8 mouse cellular contexts compared by ENCODE assay signal in the genomic region with DNA sequence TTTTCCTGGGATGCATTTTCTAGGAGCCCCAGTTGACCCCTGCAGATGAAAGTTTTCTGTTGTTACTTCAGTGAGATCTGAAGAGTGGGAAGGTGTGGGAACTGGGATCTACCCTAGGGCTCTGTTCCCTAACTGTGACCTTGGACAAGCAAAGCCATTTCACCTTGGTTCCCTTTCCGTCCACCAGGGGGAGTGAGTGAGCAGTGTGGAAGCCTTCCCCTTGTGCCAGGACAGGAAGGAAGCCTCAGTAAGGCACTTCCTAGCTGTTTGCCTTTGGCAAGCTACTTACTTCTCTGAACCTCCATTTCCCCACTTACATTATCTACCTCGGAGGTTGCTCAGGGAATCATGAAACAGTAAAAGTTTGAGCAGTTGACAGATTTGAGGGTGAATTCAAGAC. TPM values are rescaled to one million over a fixed set of nuclear protein-coding genes. Genes with fewer than 3 reads are reported as not detected.
A peak's percentile ranks its signal among the peaks of the same experiment; 100 is the strongest.
DNase-seq lines count a peak whose midpoint lies in the region; ATAC-seq and TF ChIP-seq lines count a peak whose summit lies in the region.
"Had no signal": no experiment of that assay in that cellular context is flagged by ENCODE, and none has a peak within 500 bp of the region (broad histone marks: within the 10 kb centered on the region; RNA-seq: fewer than 3 reads in every experiment).

No protein-coding gene starts in this region.

- no peaks in the 10 kb centered on the region for H3K36me3 ChIP-seq in MEL (ENCODE audit: control insufficient read depth in 1 of 2, insufficient read depth in 2 of 2, low read length in 2 of 2)
- H3K36me3 ChIP-seq: stomach, embryonic 15.5 days had no signal

- TF ChIP-seq RAD21 in MEL (IDR thresholded peaks at IDR 0.05; ENCODE audit: low read depth, low read length), result peak; percentile 75

- peak; percentile 74 for ATAC-seq in CD4-positive, CD25-positive, alpha-beta regulatory T cell, adult 4 months
- peak; percentile 97 for ATAC-seq in megakaryocyte progenitor cell, adult 5-6 weeks (replicated peaks; ENCODE audit: poor library complexity)

- no peak overlapping the region for H3K9ac ChIP-seq in MEL (ENCODE audit: control insufficient read depth, low read depth, low read length, poor library complexity, severe bottlenecking)
- H3K9ac ChIP-seq: stomach, embryonic 15.5 days had no signal

- peak; percentile 96 to 100 (median 98) for TF ChIP-seq CTCF in MEL (IDR thresholded peaks at IDR 0.05 in 2 of 3, conservative IDR thresholded peaks at IDR 0.05 in 1 of 3; ENCODE audit: control insufficient read depth in 1 of 3, insufficient read depth in 1 of 3, low read depth in 2 of 3, low read length in 3 of 3, poor library complexity in 1 of 3, severe bottlenecking in 1 of 3)
- TF ChIP-seq CTCF in cerebellum, adult 2 months (IDR thresholded peaks at IDR 0.05; ENCODE audit: borderline replicate concordance, insufficient read depth, low read depth, low read length), result peak; percentile 84

- DNase-seq in MEL (ENCODE audit: low read depth, low spot score), result peak; percentile 84
- peak; percentile 44 to 62 for DNase-seq in cerebellum, adult 2 months
- peak; percentile 68 for DNase-seq in forelimb bud, embryonic 11.5 days (ENCODE audit: low read depth, low spot score)
- peak; percentile 86 for DNase-seq in kidney, adult 9 months
- peak; percentile 49 for DNase-seq in spleen, adult 12 weeks (ENCODE audit: low spot score)

- no peaks in the 10 kb centered on the region for H3K9me3 ChIP-seq in MEL (replicated peaks; ENCODE audit: insufficient read depth, low read length)
- H3K9me3 ChIP-seq: stomach, embryonic 15.5 days had no signal

- no peak for TF ChIP-seq POLR2A in MEL (IDR thresholded peaks at IDR 0.05; ENCODE audit: control insufficient read depth in 1 of 2, insufficient read depth in 1 of 2, low read depth in 1 of 2, low read length in 2 of 2, poor library complexity in 1 of 2)
- TF ChIP-seq POLR2A in cerebellum, adult 2 months (IDR thresholded peaks at IDR 0.05; ENCODE audit: borderline replicate concordance, insufficient read depth, low read length), result no peak

- 33% methylated on average over 2 of the region's 2 CpGs for WGBS in cerebellum, adult 2 months

- H3K4me1 ChIP-seq in MEL (ENCODE audit: control insufficient read depth in 1 of 2, insufficient read depth in 2 of 2, low read length in 2 of 2), result no peaks in the 10 kb centered on the region
- peaks cover 7% of the 10 kb centered on the region; the same call in 1 of the 2 replicates for H3K4me1 ChIP-seq in cerebellum, adult 2 months (ENCODE audit: control insufficient read depth, insufficient read depth, low read length)
- H3K4me1 ChIP-seq: stomach, embryonic 15.5 days had no signal

- H3K27me3 ChIP-seq in MEL (ENCODE audit: control insufficient read depth in 1 of 2, insufficient read depth in 2 of 2, low read length in 2 of 2), result peaks cover 23 to 28% of the 10 kb centered on the region in 2 experiments
- no peaks in the 10 kb centered on the region for H3K27me3 ChIP-seq in cerebellum, adult 2 months (ENCODE audit: control insufficient read depth, insufficient read depth, low read length)
- H3K27me3 ChIP-seq: stomach, embryonic 15.5 days had no signal

- H3K27ac ChIP-seq in MEL (ENCODE audit: control insufficient read depth, low read depth, low read length), result no peak overlapping the region
- H3K27ac ChIP-seq in cerebellum, adult 2 months (ENCODE audit: insufficient read depth, low read length), result no peak overlapping the region
- H3K27ac ChIP-seq: stomach, embryonic 15.5 days had no signal

- no peak for TF ChIP-seq EP300 in MEL (IDR thresholded peaks at IDR 0.05; ENCODE audit: low read depth in 1 of 2, low read length in 2 of 2)

- no peak overlapping the region for H3K4me3 ChIP-seq in MEL (ENCODE audit: control insufficient read depth in 1 of 2, insufficient read depth in 1 of 2, low read depth in 2 of 2, low read length in 2 of 2)
- H3K4me3 ChIP-seq in cerebellum, adult 2 months (replicated peaks; ENCODE audit: insufficient read depth, low read depth, low read length), result no peak overlapping the region
- H3K4me3 ChIP-seq: stomach, embryonic 15.5 days had no signal

- no peaks in the 10 kb centered on the region for H3K79me2 ChIP-seq in MEL (ENCODE audit: control insufficient read depth, insufficient read depth, low read length, poor library complexity)

TF ChIP-seq in MEL, 35 proteins besides CTCF, POLR2A, EP300 and RAD21:
- no peak for TF ChIP-seq ZNF384 (IDR thresholded peaks at IDR 0.05; ENCODE audit: low read depth, low read length)
- TF ChIP-seq TBP (IDR thresholded peaks at IDR 0.05; ENCODE audit: low read depth, low read length), result no peak
- peak; percentile 99 for TF ChIP-seq SMC3 (IDR thresholded peaks at IDR 0.05; ENCODE audit: low read depth, low read length)
- TF ChIP-seq ZC3H11A (IDR thresholded peaks at IDR 0.05; ENCODE audit: low read depth, low read length), result peak; percentile 76
- TF ChIP-seq MYC (IDR thresholded peaks at IDR 0.05; ENCODE audit: low read depth, low read length), result 0 out of 2 replicates have a peak, but pooled peaks have one; percentile 51
- no peak for TF ChIP-seq ZKSCAN1 (IDR thresholded peaks at IDR 0.05; ENCODE audit: low read depth, low read length)
- TF ChIP-seq GABPA (IDR thresholded peaks at IDR 0.05; ENCODE audit: low read depth, low read length), result no peak
- peak; percentile 54; the same call in 1 of the 2 replicates for TF ChIP-seq ELF1 (IDR thresholded peaks at IDR 0.05; ENCODE audit: low read depth, low read length)

RNA-seq across cellular contexts. Expression of gene Il9r, which starts 59.0 kb away (rescaled TPM):
- polyA plus RNA-seq in CD4-positive, CD25-positive, alpha-beta regulatory T cell, adult 4 months (2017; shearing (Covaris generic)), result 10 to 100 TPM in 1 of 2 experiments, 1 to 10 TPM in 1; 5.8 to 10.0 TPM
- 76.5 and 83.8 TPM in 2 replicates for total RNA-seq in MEL (2012; rRNA removed)
- 10 to 100 TPM in 1 of 2 experiments, not detected in 1; 56.9 TPM for polyA plus RNA-seq in MEL (2012; ENCODE audit: insufficient read depth in 1 of 2, insufficient read length in 2 of 2, low read depth in 1 of 2, low replicate concordance in 2 of 2, missing spikeins in 1 of 2)
- not detected in 2 replicates for polyA plus RNA-seq in cerebellum, adult 2 months (2012; rRNA removed)
- 0.07 TPM in 1 of 2 replicates, not detected in the other for total RNA-seq in megakaryocyte progenitor cell, adult 5-6 weeks (2015)
- total RNA-seq in megakaryocyte progenitor cell, adult 5-6 weeks (2017), result 0.30 TPM in 1 of 2 replicates, not detected in the other
